Mouse (Mus musculus) MEL (cell line): ENCODE results near the gene Rcan2. TPM values are rescaled to one million over a fixed set of nuclear protein-coding genes. Genes with fewer than 3 reads are reported as not detected.

Experiments used
- DNase-seq: peaks from one replicate; pipeline ENCODE4 v3.0.0; 2011; ENCODE audit warnings: low read depth, low spot score
- H3K27ac ChIP-seq: 2 replicates; pipeline ENCODE4 v1.5.1; 2012; ENCODE audit warnings: low read depth, mild to moderate bottlenecking, control low read depth, low read length, moderate library complexity; ENCODE audit not compliant: control insufficient read depth
- H3K27me3 ChIP-seq, 2 experiments: fragments of 150-350 bp in 1 of 2; sonication (generic) in 1 of 2; 2 replicates each; pipeline ENCODE4 v1.6.1; 2012; ENCODE audit warnings: low read length in 2 of 2, mild to moderate bottlenecking in 2 of 2, improper control_type of control experiment in 1 of 2, moderate library complexity in 1 of 2; ENCODE audit not compliant: insufficient read depth in 2 of 2, control insufficient read depth in 1 of 2
- H3K36me3 ChIP-seq, 2 experiments: 2 replicates each; pipeline ENCODE4 v1.6.1; 2012 to 2014; ENCODE audit warnings: low read length in 2 of 2, improper control_type of control experiment in 1 of 2, inconsistent platforms in 1 of 2, mild to moderate bottlenecking in 1 of 2; ENCODE audit not compliant: insufficient read depth in 2 of 2, control insufficient read depth in 1 of 2
- H3K4me1 ChIP-seq, 2 experiments: fragments of 150-350 bp in 1 of 2; sonication (generic) in 1 of 2; 2 replicates each; pipeline ENCODE4 v1.6.1; 2012; ENCODE audit warnings: low read length in 2 of 2, improper control_type of control experiment in 1 of 2, mild to moderate bottlenecking in 1 of 2; ENCODE audit not compliant: insufficient read depth in 2 of 2, control insufficient read depth in 1 of 2
- H3K4me3 ChIP-seq, 2 experiments: fragments of 150-350 bp in 1 of 2; sonication (generic) in 1 of 2; 2 replicates each; pipeline ENCODE4 v1.5.1; 2012; ENCODE audit warnings: low read depth in 2 of 2, low read length in 2 of 2, mild to moderate bottlenecking in 2 of 2, moderate library complexity in 2 of 2, control low read depth in 1 of 2, improper control_type of control experiment in 1 of 2; ENCODE audit not compliant: control insufficient read depth in 1 of 2, insufficient read depth in 1 of 2
- H3K79me2 ChIP-seq: 2 replicates; pipeline ENCODE4 v1.6.1; 2012; ENCODE audit warnings: mild to moderate bottlenecking, low read length, moderate library complexity; ENCODE audit not compliant: control insufficient read depth, poor library complexity, insufficient read depth
- H3K9ac ChIP-seq: 2 replicates; pipeline ENCODE4 v1.6.1; 2012; ENCODE audit warnings: low read depth, mild to moderate bottlenecking, control low read depth, low read length, moderate library complexity; ENCODE audit not compliant: control insufficient read depth, poor library complexity, severe bottlenecking
- H3K9me3 ChIP-seq: fragments of 150-350 bp; sonication (generic); replicated peaks from 2 replicates; pipeline ENCODE4 v1.6.1; 2012; ENCODE audit warnings: mild to moderate bottlenecking, low read length, improper control_type of control experiment, moderate library complexity; ENCODE audit not compliant: insufficient read depth
- CHD1 ChIP-seq: IDR thresholded peaks from 2 replicates; pipeline ENCODE4 v1.6.1; 2012; ENCODE audit warnings: low read depth, mild to moderate bottlenecking, inconsistent platforms, low read length, improper control_type of control experiment
- CHD2 ChIP-seq: IDR thresholded peaks from 2 replicates; pipeline ENCODE4 v1.6.1; 2011; ENCODE audit warnings: low read length, improper control_type of control experiment
- E2F4 ChIP-seq: IDR thresholded peaks from 2 replicates; pipeline ENCODE4 v1.6.1; 2011; ENCODE audit warnings: low read depth, low read length, improper control_type of control experiment, borderline replicate concordance
- ELF1 ChIP-seq: IDR thresholded peaks from 2 replicates; pipeline ENCODE4 v1.6.1; 2014; ENCODE audit warnings: low read depth, mild to moderate bottlenecking, inconsistent platforms, low read length, improper control_type of control experiment, moderate library complexity
- EP300 ChIP-seq, 2 experiments: IDR thresholded peaks; 2 replicates each; pipeline ENCODE4 v1.6.1; 2011; ENCODE audit warnings: improper control_type of control experiment in 2 of 2, low read length in 2 of 2, low read depth in 1 of 2, mild to moderate bottlenecking in 1 of 2
- GABPA ChIP-seq: IDR thresholded peaks from 2 replicates; pipeline ENCODE4 v1.6.1; 2012; ENCODE audit warnings: low read depth, mild to moderate bottlenecking, inconsistent platforms, low read length, improper control_type of control experiment, moderate library complexity
- GATA1 ChIP-seq: IDR thresholded peaks from 2 replicates; pipeline ENCODE4 v1.6.1; 2011; ENCODE audit warnings: low read depth, low read length, improper control_type of control experiment
- HCFC1 ChIP-seq: IDR thresholded peaks from 2 replicates; pipeline ENCODE4 v1.6.1; 2012; ENCODE audit warnings: low read depth, mild to moderate bottlenecking, inconsistent platforms, low read length, improper control_type of control experiment, moderate library complexity
- JUND ChIP-seq: IDR thresholded peaks from 2 replicates; pipeline ENCODE4 v1.6.1; 2011; ENCODE audit warnings: low read depth, mild to moderate bottlenecking, improper control_type of control experiment, low read length
- MAFK ChIP-seq: IDR thresholded peaks from 2 replicates; pipeline ENCODE4 v1.6.1; 2011; ENCODE audit warnings: low read depth, mild to moderate bottlenecking, low read length, improper control_type of control experiment, borderline replicate concordance
- MAX ChIP-seq: IDR thresholded peaks from 2 replicates; pipeline ENCODE4 v1.6.1; 2011; ENCODE audit warnings: low read length, improper control_type of control experiment
- MYB ChIP-seq: IDR thresholded peaks from 2 replicates; pipeline ENCODE4 v1.6.1; 2011; ENCODE audit warnings: mild to moderate bottlenecking, low read depth, low read length, improper control_type of control experiment
- RCOR1 ChIP-seq: IDR thresholded peaks from 2 replicates; pipeline ENCODE4 v1.6.1; 2012; ENCODE audit warnings: low read depth, mild to moderate bottlenecking, inconsistent platforms, low read length, improper control_type of control experiment
- SIN3A ChIP-seq: IDR thresholded peaks from 2 replicates; pipeline ENCODE4 v1.6.1; 2012; ENCODE audit warnings: low read length, improper control_type of control experiment, inconsistent platforms
- TBP ChIP-seq: IDR thresholded peaks from 2 replicates; pipeline ENCODE4 v1.8.0; 2011; ENCODE audit warnings: low read depth, low read length, improper control_type of control experiment
- TCF12 ChIP-seq: IDR thresholded peaks from 2 replicates; pipeline ENCODE4 v1.6.1; 2014; ENCODE audit warnings: low read depth, mild to moderate bottlenecking, inconsistent platforms, low read length, improper control_type of control experiment, moderate library complexity
- UBTF ChIP-seq: IDR thresholded peaks from 2 replicates; pipeline ENCODE4 v1.6.1; 2012; ENCODE audit warnings: low read depth, mild to moderate bottlenecking, inconsistent platforms, low read length, improper control_type of control experiment, moderate library complexity, borderline replicate concordance; ENCODE audit not compliant: insufficient read depth
- USF2 ChIP-seq, 2 experiments: IDR thresholded peaks; 2 replicates each; pipeline ENCODE4 v1.6.1; 2011 to 2012; ENCODE audit warnings: improper control_type of control experiment in 2 of 2, low read length in 2 of 2, borderline replicate concordance in 1 of 2, inconsistent platforms in 1 of 2, low read depth in 1 of 2, mild to moderate bottlenecking in 1 of 2; ENCODE audit not compliant: insufficient read depth in 1 of 2
- ZMIZ1 ChIP-seq: IDR thresholded peaks from 2 replicates; pipeline ENCODE4 v1.6.1; 2012; ENCODE audit warnings: low read depth, mild to moderate bottlenecking, inconsistent platforms, low read length, improper control_type of control experiment, moderate library complexity
- ZNF384 ChIP-seq: IDR thresholded peaks from 2 replicates; pipeline ENCODE4 v1.6.1; 2012; ENCODE audit warnings: low read depth, mild to moderate bottlenecking, inconsistent platforms, low read length, improper control_type of control experiment
- polyA plus RNA-seq, 2 experiments: library from polyadenylated mRNA; stranded (reverse) in 1 of 2; unstranded in 1 of 2; fragments of >175 nt in 1 of 2; fragments of >200 nt in 1 of 2; gene quantifications; 2 replicates each; pipeline versions ENCODE4 v1.2.1 to v1.2.4; 2012; ENCODE audit warnings: low replicate concordance in 2 of 2, low read depth in 1 of 2; ENCODE audit not compliant: insufficient read length in 2 of 2, insufficient read depth in 1 of 2, missing spikeins in 1 of 2
- total RNA-seq: library from RNA; depleted of rRNA; stranded (reverse); fragments of 300-350 nt; gene quantifications from 2 replicates; pipeline ENCODE4 v1.2.3, GENCODE M21; 2012

The Rcan2 gene
- total and polyA plus RNA-seq, 3 experiments = 0.52 TPM; not detected in 2

- Histone ChIP-seq H3K27me3 (no peaks in the 10 kb centered on the region), H3K79me2 (no peaks in the 10 kb centered on the region), H3K4me1 (no peaks in the 10 kb centered on the region)
- DNase-seq = no peak
- TF ChIP-seq MYB (no peak), JUND (no peak), USF2 (IDR thresholded peaks at IDR 0.05; ENCODE audit: borderline replicate concordance in 1 of 2, insufficient read depth in 1 of 2, low read depth in 1 of 2, low read length in 2 of 2) (no peak), TCF12 (no peak), EP300 (IDR thresholded peaks at IDR 0.05; ENCODE audit: low read depth in 1 of 2, low read length in 2 of 2) (no peak), UBTF (no peak), MAX (no peak), MAFK (no peak), HCFC1 (no peak), CHD2 (no peak), ZNF384 (no peak)
- TF ChIP-seq, all 39 proteins: peak for 0
- H3K36me3 ChIP-seq = no peaks in the 10 kb centered on the region
- no peak overlapping the region for H3K9ac ChIP-seq
- no peak overlapping the region for H3K27ac ChIP-seq
- H3K9me3 ChIP-seq = no peaks in the 10 kb centered on the region
- no peak overlapping the region for H3K4me3 ChIP-seq
Observed at GRCm38 (mm10) chr17:43989334-43989945, 188.3 kb downstream of the Rcan2 start.

DNA sequence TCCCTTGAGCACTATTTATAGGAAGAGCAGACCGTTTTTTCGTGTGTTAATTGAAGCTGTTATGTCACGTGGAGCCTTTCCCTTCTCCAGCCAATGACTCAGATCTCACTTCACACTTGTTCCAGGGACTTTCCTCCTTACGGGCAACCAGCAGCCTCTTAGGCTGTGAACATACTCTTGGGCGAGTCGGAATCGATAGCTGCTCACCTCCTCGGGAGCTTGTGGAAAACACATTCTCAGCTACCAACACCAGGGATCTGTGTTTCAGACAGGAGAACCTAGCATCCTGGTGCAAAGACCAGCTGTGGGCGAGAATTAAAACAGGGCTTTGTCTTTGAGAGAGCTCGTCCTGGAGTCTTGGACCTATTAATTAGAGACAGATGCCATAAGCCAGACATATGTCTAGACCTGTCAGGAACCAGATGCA is 189.8 kb downstream of the Rcan2 start:
- Histone ChIP-seq H3K79me2 (no peaks in the 10 kb centered on the region), H3K27ac (no peak overlapping the region)
- TF ChIP-seq E2F4 (no peak), GATA1 (no peak), GABPA (no peak), TCF12 (no peak), CHD1 (no peak), HCFC1 (no peak), SIN3A (no peak), EP300 (IDR thresholded peaks at IDR 0.05; ENCODE audit: low read depth in 1 of 2, low read length in 2 of 2) (no peak), TBP (no peak), ZMIZ1 (no peak), ELF1 (no peak), RCOR1 (no peak), USF2 (IDR thresholded peaks at IDR 0.05; ENCODE audit: borderline replicate concordance in 1 of 2, insufficient read depth in 1 of 2, low read depth in 1 of 2, low read length in 2 of 2) (no peak)

More for the DNA sequence above, 189.8 kb downstream of the Rcan2 start:
- Histone ChIP-seq H3K9ac (no peak overlapping the region), H3K36me3 (peaks cover 0 to 2% of the 10 kb centered on the region in 2 experiments; a peak in 1 of 4 replicates), H3K27me3 (no peaks in the 10 kb centered on the region), H3K9me3 (no peaks in the 10 kb centered on the region), H3K4me1 (no peaks in the 10 kb centered on the region; a peak in 2 of 4 replicates), H3K4me3 (no peak overlapping the region)
- DNase-seq = no peak
